Mouse (Mus musculus) kidney, adult 9 months (tissue): ENCODE results near the gene Trim67.

Source experiments
- DNase-seq: peaks from one replicate; pipeline ENCODE4 v3.0.0; 2022

Gene Trim67

GRCm38 (mm10) chr8:124792708-124793107, at the start of gene Trim67:
Gene Trim67 (plus strand): TSS chr8:124793092.
- DNase-seq: peak; percentile 20

- DNase-seq: no peak
These were observed 46.2 kb upstream of the Trim67 start for GRCm38 (mm10) chr8:124746661-124747060.

GRCm38 (mm10) chr8:124751191-124751590, 41.7 kb upstream of the Trim67 start:
- no peak for DNase-seq

- DNase-seq: peak; percentile 11
These were observed 41.2 kb upstream of the Trim67 start, which contains the start of gene Fam89a for GRCm38 (mm10) chr8:124751709-124752173. Gene Fam89a (minus strand): TSS chr8:124751832.

GRCm38 (mm10) chr8:124752325-124752862, 40.5 kb upstream of the Trim67 start:
- DNase-seq: no peak

GRCm38 (mm10) chr8:124754101-124754791, 38.6 kb upstream of the Trim67 start:
- DNase-seq: peak; percentile 44

GRCm38 (mm10) chr8:124754792-124755190, 38.1 kb upstream of the Trim67 start:
- DNase-seq: no peak

GRCm38 (mm10) chr8:124755481-124755880, 37.4 kb upstream of the Trim67 start:
- no peak for DNase-seq

- DNase-seq: no peak
These were observed 36.7 kb upstream of the Trim67 start for GRCm38 (mm10) chr8:124756153-124756552.

- DNase-seq: no peak
These were observed 36.3 kb upstream of the Trim67 start for GRCm38 (mm10) chr8:124756601-124757000.

- peak; percentile 30 for DNase-seq
These were observed 34.3 kb upstream of the Trim67 start for GRCm38 (mm10) chr8:124758544-124758943.

GRCm38 (mm10) chr8:124763061-124763460, 29.8 kb upstream of the Trim67 start:
- no peak for DNase-seq

- no peak for DNase-seq
These were observed 20.5 kb upstream of the Trim67 start for GRCm38 (mm10) chr8:124772389-124772788.

GRCm38 (mm10) chr8:124775695-124776094, 17.2 kb upstream of the Trim67 start:
- DNase-seq: peak; percentile 72

GRCm38 (mm10) chr8:124780236-124780635, 12.7 kb upstream of the Trim67 start:
- DNase-seq: no peak

GRCm38 (mm10) chr8:124782431-124782830, 10.5 kb upstream of the Trim67 start:
- no peak for DNase-seq

GRCm38 (mm10) chr8:124783228-124783627, 9.7 kb upstream of the Trim67 start:
- no peak for DNase-seq

GRCm38 (mm10) chr8:124784613-124785012, 8.3 kb upstream of the Trim67 start:
- DNase-seq: no peak

- no peak for DNase-seq
These were observed 2.2 kb upstream of the Trim67 start for GRCm38 (mm10) chr8:124790676-124791075.

- no peak for DNase-seq
These were observed 1.1 kb upstream of the Trim67 start for GRCm38 (mm10) chr8:124791751-124792150.

GRCm38 (mm10) chr8:124792186-124792585, 706 bp upstream of the Trim67 start:
- no peak for DNase-seq

- peak; percentile 87 for DNase-seq
These were observed 320 bp downstream of the Trim67 start for GRCm38 (mm10) chr8:124793172-124793651.

GRCm38 (mm10) chr8:124793661-124794485, 981 bp downstream of the Trim67 start:
- DNase-seq: no peak

- peak; percentile 23 for DNase-seq
These were observed 1.5 kb downstream of the Trim67 start for GRCm38 (mm10) chr8:124794486-124794780.
